Comparison of ENCODE assay signal across 8 mouse cellular contexts in the genomic region with DNA sequence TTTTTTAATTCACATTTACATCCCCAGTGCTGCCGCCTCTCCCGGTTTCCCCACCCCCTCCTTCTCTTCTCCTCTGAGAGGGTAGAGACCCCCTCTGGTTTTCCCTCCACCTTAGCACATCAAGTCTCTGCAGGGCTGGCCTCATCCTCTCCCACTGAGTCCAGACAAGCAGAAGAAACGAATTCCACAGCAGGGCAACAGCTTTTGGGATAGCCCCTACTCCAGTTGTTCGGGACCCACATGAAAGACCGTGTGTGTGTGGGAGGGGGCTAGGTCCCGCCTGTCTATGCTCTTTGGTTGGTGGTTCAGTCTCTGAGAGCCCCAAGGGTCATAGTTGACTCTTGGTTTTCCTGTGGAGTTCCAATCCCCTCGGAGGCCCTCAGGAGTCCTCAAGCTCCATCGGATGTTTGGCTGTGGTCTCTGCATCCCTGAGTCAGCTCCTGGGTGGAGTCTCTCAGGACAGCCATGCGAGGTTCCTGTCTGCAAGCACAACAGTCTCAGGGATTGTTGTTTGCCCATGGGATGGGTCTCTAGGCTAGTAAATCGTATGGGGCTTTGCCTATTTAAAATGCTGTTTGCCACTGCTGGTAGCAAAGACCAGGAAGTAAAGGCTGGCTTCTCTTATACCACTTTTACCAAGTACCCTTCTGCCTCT. TPM values are rescaled to one million over a fixed set of nuclear protein-coding genes. Genes with fewer than 3 reads are reported as not detected.
DNase-seq lines count a peak whose midpoint lies in the region; ATAC-seq and TF ChIP-seq lines count a peak whose summit lies in the region.

No protein-coding gene starts in this region.

- no peak overlapping the region for H3K9ac ChIP-seq in heart, adult 2 months (ENCODE audit: low read depth, low read length)
- peak overlapping the region; percentile 77 for H3K9ac ChIP-seq in heart, embryonic 16.5 days (ENCODE audit: low read length)
- peak overlapping the region; percentile 58 for H3K9ac ChIP-seq in liver, embryonic 11.5 days (ENCODE audit: low read depth, low read length)
- H3K9ac ChIP-seq in neural tube, embryonic 14.5 days (replicated peaks; ENCODE audit: low read depth, low read length), result peak overlapping the region; percentile 54

- H3K4me2 ChIP-seq in heart, embryonic 16.5 days (ENCODE audit: low read depth, low read length), result peak overlapping the region; percentile 98
- H3K4me2 ChIP-seq in liver, embryonic 11.5 days, result peak overlapping the region; percentile 98
- H3K4me2 ChIP-seq in neural tube, embryonic 14.5 days (ENCODE audit: low read depth, low read length), result peak overlapping the region; percentile 89

- H3K79me2 ChIP-seq in heart, adult 2 months (replicated peaks; ENCODE audit: control insufficient read depth, insufficient read depth, low read length), result no peaks in the 10 kb centered on the region

- H3K27me3 ChIP-seq in heart, adult 2 months (ENCODE audit: control insufficient read depth, insufficient read depth, low read length), result no peaks in the 10 kb centered on the region
- no peaks in the 10 kb centered on the region; the same call in 1 of the 2 replicates for H3K27me3 ChIP-seq in heart, embryonic 16.5 days (ENCODE audit: control insufficient read depth, insufficient read depth, low read length)
- no peaks in the 10 kb centered on the region for H3K27me3 ChIP-seq in liver, embryonic 11.5 days (replicated peaks; ENCODE audit: control insufficient read depth, insufficient read depth, low read length)
- no peaks in the 10 kb centered on the region for H3K27me3 ChIP-seq in neural tube, embryonic 14.5 days (ENCODE audit: control insufficient read depth, insufficient read depth, low read length)

- ATAC-seq in heart, embryonic 16.5 days (replicated peaks; ENCODE audit: extremely low read depth, insufficient read depth, low FRiP score), result no peak
- ATAC-seq in liver, embryonic 11.5 days (replicated peaks; ENCODE audit: low FRiP score), result peak; percentile 26
- peak; percentile 74 for ATAC-seq in neural tube, embryonic 14.5 days (ENCODE audit: low read depth)

- DNase-seq in heart, adult 2 months, result peak in 1 of 2 experiments; percentile 24
- no peak for DNase-seq in heart, postnatal 25 days (ENCODE audit: low spot score)
- peak; percentile 58 for DNase-seq in 416B (ENCODE audit: low read depth)
- DNase-seq in cerebellum, adult 9-11 months, result peak; percentile 41
- DNase-seq in liver, embryonic 11.5 days (ENCODE audit: low spot score), result no peak
- DNase-seq in spleen, postnatal 4 days (ENCODE audit: low spot score in 2 of 2), result no peak

- H3K36me3 ChIP-seq in heart, adult 2 months (ENCODE audit: control insufficient read depth, insufficient read depth, low read length), result no peaks in the 10 kb centered on the region
- peaks cover 18% of the 10 kb centered on the region for H3K36me3 ChIP-seq in heart, embryonic 16.5 days (ENCODE audit: control insufficient read depth, insufficient read depth)
- H3K36me3 ChIP-seq in liver, embryonic 11.5 days (ENCODE audit: control insufficient read depth, insufficient read depth, low read length), result peaks cover 9% of the 10 kb centered on the region; the same call in 1 of the 2 replicates
- peaks cover 4% of the 10 kb centered on the region; the same call in 1 of the 2 replicates for H3K36me3 ChIP-seq in neural tube, embryonic 14.5 days (ENCODE audit: control insufficient read depth, insufficient read depth, low read length)

- peak overlapping the region; percentile 75 for H3K4me3 ChIP-seq in heart, adult 2 months
- peak overlapping the region; percentile 87 for H3K4me3 ChIP-seq in heart, embryonic 16.5 days (ENCODE audit: low read length)
- H3K4me3 ChIP-seq in liver, embryonic 11.5 days (ENCODE audit: low read depth, low read length), result peak overlapping the region; percentile 87
- peak overlapping the region; percentile 62 for H3K4me3 ChIP-seq in neural tube, embryonic 14.5 days (ENCODE audit: low read depth, low read length)

- TF ChIP-seq CTCF in heart, adult 2 months (IDR thresholded peaks at IDR 0.05), result no peak

- WGBS in heart, adult 2 months, result 29% methylated on average over 10 of the region's 10 CpGs
- 30% methylated on average over 10 of the region's 10 CpGs for WGBS in heart, embryonic 16.5 days
- 29% methylated on average over 10 of the region's 10 CpGs for WGBS in liver, embryonic 11.5 days
- WGBS in neural tube, embryonic 14.5 days, result 29% methylated on average over 10 of the region's 10 CpGs

- 0 out of 2 replicates have a peak, but pooled peaks cover 1% of the 10 kb centered on the region for H3K4me1 ChIP-seq in heart, adult 2 months (ENCODE audit: control insufficient read depth, insufficient read depth, low read length)
- H3K4me1 ChIP-seq in heart, embryonic 16.5 days (ENCODE audit: control insufficient read depth, insufficient read depth, low read length), result peaks cover 12% of the 10 kb centered on the region
- H3K4me1 ChIP-seq in liver, embryonic 11.5 days (replicated peaks; ENCODE audit: control insufficient read depth, insufficient read depth, low read length), result peaks cover 13% of the 10 kb centered on the region
- H3K4me1 ChIP-seq in neural tube, embryonic 14.5 days (ENCODE audit: control insufficient read depth, insufficient read depth, low read length), result peaks cover 9% of the 10 kb centered on the region; the same call in 1 of the 2 replicates

- peak overlapping the region; percentile 75 for H3K27ac ChIP-seq in heart, adult 2 months
- peak overlapping the region; percentile 79 for H3K27ac ChIP-seq in heart, embryonic 16.5 days (ENCODE audit: low read length)
- H3K27ac ChIP-seq in liver, embryonic 11.5 days (ENCODE audit: low read depth, low read length), result 0 out of 2 replicates have a peak overlapping the region, but pooled peaks have one; percentile 47
- peak overlapping the region; percentile 80 for H3K27ac ChIP-seq in neural tube, embryonic 14.5 days (ENCODE audit: low read depth, low read length)

- intact Hi-C loops in heart, adult 2 months (cut with DNase I), result loop anchor here (2.0 to 5.0 kb wide), 3 partner anchors 26 to 101 kb away; partner anchors contain the start of genes Ppcs, Ybx1 and Zmynd12
- intact Hi-C loops in heart, postnatal 25 days (cut with DNase I), result loop anchor here (1.0 to 10.0 kb wide), 4 partner anchors 27 to 214 kb away; partner anchors contain the start of genes Foxj3, Frg2f1, Ppcs and Ybx1

- TF ChIP-seq EP300 in heart, adult 2 months (IDR thresholded peaks at IDR 0.05; ENCODE audit: insufficient read depth, low read depth, low read length), result no peak

- no peaks in the 10 kb centered on the region for H3K9me3 ChIP-seq in heart, embryonic 16.5 days (replicated peaks; ENCODE audit: control insufficient read depth, low read length)
- H3K9me3 ChIP-seq in liver, embryonic 11.5 days (ENCODE audit: control insufficient read depth, low read length), result no peaks in the 10 kb centered on the region
- no peaks in the 10 kb centered on the region for H3K9me3 ChIP-seq in neural tube, embryonic 14.5 days (ENCODE audit: control insufficient read depth, low read length)

- TF ChIP-seq POLR2A in heart, adult 2 months (IDR thresholded peaks at IDR 0.05; ENCODE audit: insufficient read depth, low read depth, low read length), result no peak

RNA-seq across cellular contexts. Expression of gene Ppih, which starts 0.7 kb away (rescaled TPM):
- 10 to 100 TPM in 1 of 2 experiments, 1 to 10 TPM in 1; 8.2 to 10.3 TPM for total RNA-seq in heart, adult 2 months (2021)
- polyA plus RNA-seq in heart, adult 2 months (2012; rRNA removed), result 5.5 and 7.4 TPM in 2 replicates
- total RNA-seq in heart, postnatal 25 days (2021), result 10 to 100 TPM; 10.3 to 11.1 TPM
- polyA plus RNA-seq in heart, embryonic 16.5 days (2015; fragmentation: Nextera tagmentation; extraction: Ambion mirVana), result 36.7 and 43.2 TPM in 2 replicates
- 138 and 140 TPM in 2 replicates for polyA plus RNA-seq in liver, embryonic 11.5 days (2014; fragmentation: Nextera tagmentation; extraction: Ambion mirVana)
- polyA plus RNA-seq in neural tube, embryonic 14.5 days (2014; fragmentation: Nextera tagmentation; extraction: Ambion mirVana), result 48.0 and 49.7 TPM in 2 replicates

RNA-seq across cellular contexts. Expression of gene Ybx1, which starts 26.6 kb away (rescaled TPM):
- total RNA-seq in heart, adult 2 months (2021), result 100 to 1,000 TPM; 773 to 861 TPM
- 266 and 385 TPM in 2 replicates for polyA plus RNA-seq in heart, adult 2 months (2012; rRNA removed)
- total RNA-seq in heart, postnatal 25 days (2021), result 100 to 1,000 TPM; 786 to 800 TPM
- 501 and 547 TPM in 2 replicates for polyA plus RNA-seq in heart, embryonic 16.5 days (2015; fragmentation: Nextera tagmentation; extraction: Ambion mirVana)
- 952 and 969 TPM in 2 replicates for polyA plus RNA-seq in liver, embryonic 11.5 days (2014; fragmentation: Nextera tagmentation; extraction: Ambion mirVana)
- polyA plus RNA-seq in neural tube, embryonic 14.5 days (2014; fragmentation: Nextera tagmentation; extraction: Ambion mirVana), result 976 and 994 TPM in 2 replicates

Comparison
In these comparisons a context has a peak if more than half of its experiments do, and no peak if none do; other contexts are left out.
1. DNase-seq: peak in 416B (single experiment) and cerebellum, adult 9-11 months (single experiment); none in heart, postnatal 25 days (single experiment), liver, embryonic 11.5 days (single experiment) and spleen, postnatal 4 days (0 of 2).
2. Peak in every context shown above with its lines, with median percentiles within 50 percentile points of each other: H3K27ac ChIP-seq, H3K4me3 ChIP-seq and H3K4me2 ChIP-seq.